Mouse (Mus musculus): ENCODE results near the gene Zfp456.
A peak's percentile ranks its signal among the peaks of the same experiment; 100 is the strongest.
"Not testable (repeated sequence)": the region's sequence is repeated elsewhere in the genome, so short reads cannot be mapped to it uniquely, and the experiment has no call there.

Gene Zfp456

GRCm38 (mm10) chr13:67375050-67375911, at the start of gene Zfp456, which contains the start of gene Gm28041:
Gene Zfp456 (minus strand): TSS chr13:67375810.
Gene Gm28041 (minus strand): TSS chr13:67375733.
- DNase-seq (ENCODE audit: low read depth, low spot score), result peak; percentile 31

- DNase-seq (ENCODE audit: low read depth, low spot score), result not testable (repeated sequence)
Observed at GRCm38 (mm10) chr13:67422532-67422931, 46.9 kb upstream of the Zfp456 start.

- DNase-seq (ENCODE audit: low read depth, low spot score), result no peak
Observed at GRCm38 (mm10) chr13:67421207-67421857, 45.7 kb upstream of the Zfp456 start, which contains the start of gene Zfp459. Gene Zfp459 (minus strand): TSS chr13:67421418.

GRCm38 (mm10) chr13:67420558-67421206, 45.1 kb upstream of the Zfp456 start:
- DNase-seq (ENCODE audit: low read depth, low spot score), result no peak

- no peak for DNase-seq (ENCODE audit: low read depth, low spot score)
Observed at GRCm38 (mm10) chr13:67416811-67417210, 41.2 kb upstream of the Zfp456 start.

- no peak for DNase-seq (ENCODE audit: low read depth, low spot score)
Observed at GRCm38 (mm10) chr13:67415759-67416158, 40.1 kb upstream of the Zfp456 start.

GRCm38 (mm10) chr13:67413634-67414033, 38.0 kb upstream of the Zfp456 start:
- DNase-seq (ENCODE audit: low read depth, low spot score), result not testable (repeated sequence)

- DNase-seq (ENCODE audit: low read depth, low spot score), result peak; percentile 37
Observed at GRCm38 (mm10) chr13:67399183-67399903, 23.7 kb upstream of the Zfp456 start, which contains the start of gene Zfp429. Gene Zfp429 (minus strand): TSS chr13:67399819.

- DNase-seq (ENCODE audit: low read depth, low spot score), result not testable (repeated sequence)
Observed at GRCm38 (mm10) chr13:67376255-67376654, 645 bp upstream of the Zfp456 start.

- peak; percentile 76 for DNase-seq (ENCODE audit: low read depth, low spot score)
Observed at GRCm38 (mm10) chr13:67360131-67360744, 15.4 kb downstream of the Zfp456 start, which contains the start of the genes Gm28044 and Zfp953. Gene Gm28044 (minus strand): TSS chr13:67360536. Gene Zfp953 (minus strand): TSS chr13:67360605.

- no peak for DNase-seq (ENCODE audit: low read depth, low spot score)
Observed at GRCm38 (mm10) chr13:67351854-67352253, 23.8 kb downstream of the Zfp456 start.

GRCm38 (mm10) chr13:67343422-67343821, 32.2 kb downstream of the Zfp456 start:
- DNase-seq (ENCODE audit: low read depth, low spot score), result no peak

- no peak for DNase-seq (ENCODE audit: low read depth, low spot score)
Observed at GRCm38 (mm10) chr13:67332877-67333276, 42.7 kb downstream of the Zfp456 start.

- peak; percentile 81 for DNase-seq (ENCODE audit: low read depth, low spot score)
Observed at GRCm38 (mm10) chr13:67332019-67332724, 43.4 kb downstream of the Zfp456 start, which contains the start of gene Zfp595. Gene Zfp595 (minus strand): TSS chr13:67332570.
